Mouse (Mus musculus): ENCODE measurements around the gene Rhox4g. TPM values are rescaled to one million over a fixed set of nuclear protein-coding genes. Genes with fewer than 3 reads are reported as not detected.
"Not testable (repeated sequence)": the region's sequence is repeated elsewhere in the genome, so short reads cannot be mapped to it uniquely, and the experiment has no call there.

The Rhox4g gene
- not detected in 2 replicates for polyA plus RNA-seq (2011; ENCODE audit: insufficient read depth, insufficient read length, low read depth, missing spikeins)

DNA sequence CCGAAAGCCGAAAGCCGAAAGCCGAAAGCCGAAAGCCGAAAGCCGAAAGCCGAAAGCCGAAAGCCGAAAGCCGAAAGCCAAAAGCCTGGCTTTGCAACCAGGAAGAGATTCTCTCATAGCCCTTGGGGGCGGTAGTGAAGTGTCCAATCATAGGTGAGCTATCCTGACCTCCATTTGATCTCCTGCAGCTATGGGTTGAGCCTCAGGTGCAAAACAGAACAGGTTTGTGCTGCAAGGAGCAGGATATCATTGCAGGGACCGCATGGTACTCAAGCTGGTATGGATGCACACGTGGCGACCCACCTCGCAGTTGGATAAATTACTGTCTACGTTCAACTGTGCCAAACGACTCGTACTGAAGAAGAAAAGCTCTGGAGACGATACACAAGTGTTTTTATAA, at the start of gene Rhox4g:
Gene Rhox4g (minus strand): TSS at position 101 of the 400 bp plus-strand sequence.
- not testable (repeated sequence) for H3K27me3 ChIP-seq (ENCODE audit: control insufficient read depth, insufficient read depth, low read length, poor library complexity, severe bottlenecking); H3K36me3 ChIP-seq (ENCODE audit: control insufficient read depth, insufficient read depth, low read length, poor library complexity, severe bottlenecking); H3K4me1 ChIP-seq (ENCODE audit: control insufficient read depth, insufficient read depth, low read length); H3K9me3 ChIP-seq (replicated peaks; ENCODE audit: control insufficient read depth, insufficient read depth, low read length, poor library complexity, severe bottlenecking); H3K9ac ChIP-seq (ENCODE audit: low read depth, poor library complexity, severe bottlenecking); H3K4me3 ChIP-seq (ENCODE audit: low read depth, low read length); H3K27ac ChIP-seq (ENCODE audit: insufficient read depth, low read length)

DNA sequence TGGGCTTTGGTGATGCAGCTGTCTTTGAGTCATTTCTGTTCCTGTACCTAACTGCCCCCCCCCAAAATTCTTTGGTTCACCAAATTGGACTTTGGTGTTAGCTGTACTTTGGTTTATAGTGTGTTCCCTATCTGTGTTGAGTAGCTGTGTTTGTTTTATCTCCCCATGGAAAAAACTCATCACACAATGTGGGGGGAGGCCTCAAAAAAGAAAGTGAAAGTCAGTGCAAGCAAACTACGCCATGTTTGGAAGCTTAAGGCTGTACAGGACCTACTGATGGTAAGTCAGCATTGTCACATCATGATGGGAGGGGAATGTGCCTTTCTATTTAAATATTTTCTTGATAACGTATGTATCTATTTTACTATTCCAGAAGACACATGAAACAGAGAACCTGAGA, 41.1 kb upstream of the Rhox4g start:
- Histone ChIP-seq H3K36me3 (ENCODE audit: control insufficient read depth, insufficient read depth, low read length, poor library complexity, severe bottlenecking) (no peaks in the 10 kb centered on the region), H3K4me1 (ENCODE audit: control insufficient read depth, insufficient read depth, low read length) (no peaks in the 10 kb centered on the region), H3K9ac (ENCODE audit: low read depth, poor library complexity, severe bottlenecking) (no peak overlapping the region), H3K9me3 (replicated peaks; ENCODE audit: control insufficient read depth, insufficient read depth, low read length, poor library complexity, severe bottlenecking) (no peaks in the 10 kb centered on the region), H3K27me3 (ENCODE audit: control insufficient read depth, insufficient read depth, low read length, poor library complexity, severe bottlenecking) (no peaks in the 10 kb centered on the region), H3K4me3 (ENCODE audit: low read depth, low read length) (no peak overlapping the region), H3K27ac (ENCODE audit: insufficient read depth, low read length) (no peak overlapping the region)
- TF ChIP-seq CTCF (IDR thresholded peaks at IDR 0.05; ENCODE audit: low read depth, low read length) (no peak), EP300 (IDR thresholded peaks at IDR 0.05; ENCODE audit: insufficient read depth, low read depth, low read length) (no peak), POLR2A (IDR thresholded peaks at IDR 0.05; ENCODE audit: insufficient read depth, low read length) (no peak)

DNA sequence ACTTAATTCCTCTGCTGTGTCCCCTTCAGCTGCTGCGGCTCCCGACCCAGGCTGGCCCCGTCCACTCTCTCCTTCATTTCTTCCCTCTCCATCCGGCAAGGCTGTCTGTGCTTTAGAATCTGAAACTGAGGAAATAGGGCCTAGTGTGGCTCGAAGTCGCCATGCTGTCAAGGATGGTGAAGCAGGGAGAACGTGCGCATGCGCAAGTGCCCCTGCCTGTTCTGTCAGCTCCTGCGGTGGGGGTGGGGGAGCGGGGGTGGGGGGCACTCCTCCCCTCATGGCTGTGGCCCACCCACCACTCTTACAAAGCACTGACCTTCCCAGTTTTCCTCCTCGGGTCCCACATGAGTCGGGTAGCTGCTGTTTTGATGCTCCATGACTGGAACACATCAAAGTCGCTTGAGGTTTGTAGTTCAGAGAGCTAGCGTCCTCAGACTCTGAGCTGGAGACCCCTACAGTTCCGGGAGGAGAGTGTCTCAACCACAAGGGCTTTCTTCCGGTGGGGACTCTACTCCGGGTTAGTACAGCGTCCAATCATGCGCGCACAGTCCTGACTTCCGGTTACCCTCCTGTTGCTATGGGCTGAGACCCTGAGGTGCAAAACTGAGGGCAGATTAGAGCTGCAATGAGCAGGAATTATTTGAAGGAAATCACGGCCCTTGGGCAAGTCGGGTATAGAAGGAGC, 32.0 kb upstream of the Rhox4g start:
- TF ChIP-seq POLR2A (IDR thresholded peaks at IDR 0.05; ENCODE audit: insufficient read depth, low read length) (no peak), CTCF (IDR thresholded peaks at IDR 0.05; ENCODE audit: low read depth, low read length) (no peak), EP300 (IDR thresholded peaks at IDR 0.05; ENCODE audit: insufficient read depth, low read depth, low read length) (no peak)
- H3K36me3 ChIP-seq (ENCODE audit: control insufficient read depth, insufficient read depth, low read length, poor library complexity, severe bottlenecking), result no peaks in the 10 kb centered on the region
- H3K4me1 ChIP-seq (ENCODE audit: control insufficient read depth, insufficient read depth, low read length), result no peaks in the 10 kb centered on the region
- no peak overlapping the region for H3K9ac ChIP-seq (ENCODE audit: low read depth, poor library complexity, severe bottlenecking)
- peak overlapping the region; percentile 30; the same call in 1 of the 2 replicates for H3K4me3 ChIP-seq (ENCODE audit: low read depth, low read length)
- no peak overlapping the region for H3K27ac ChIP-seq (ENCODE audit: insufficient read depth, low read length)
- no peaks in the 10 kb centered on the region for H3K9me3 ChIP-seq (replicated peaks; ENCODE audit: control insufficient read depth, insufficient read depth, low read length, poor library complexity, severe bottlenecking)
- no peaks in the 10 kb centered on the region for H3K27me3 ChIP-seq (ENCODE audit: control insufficient read depth, insufficient read depth, low read length, poor library complexity, severe bottlenecking)

DNA sequence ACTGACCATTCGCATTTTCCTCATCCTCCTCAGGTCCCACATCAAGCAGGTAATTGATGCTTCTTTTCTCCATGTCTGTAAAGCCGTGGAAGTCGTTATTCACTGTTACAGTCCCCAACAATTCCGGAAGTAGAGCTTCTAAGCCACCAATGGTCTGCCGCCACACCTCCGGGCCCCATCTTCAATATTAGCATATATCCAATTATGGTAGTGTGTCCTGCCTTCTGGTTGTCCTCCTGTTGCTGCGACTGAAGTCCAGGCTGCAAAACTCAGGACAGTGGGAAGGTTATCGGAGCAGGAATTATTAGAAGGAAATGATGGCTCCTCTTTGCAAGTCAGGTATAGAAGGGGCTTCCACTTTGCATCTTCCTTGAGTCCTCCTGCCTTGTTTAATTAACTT, 22.1 kb upstream of the Rhox4g start, which contains the start of gene Rhox2h:
Gene Rhox2h (minus strand): TSS at position 101 of the 400 bp plus-strand sequence.
- H3K36me3 ChIP-seq (ENCODE audit: control insufficient read depth, insufficient read depth, low read length, poor library complexity, severe bottlenecking); H3K9ac ChIP-seq (ENCODE audit: low read depth, poor library complexity, severe bottlenecking); H3K27ac ChIP-seq (ENCODE audit: insufficient read depth, low read length); H3K27me3 ChIP-seq (ENCODE audit: control insufficient read depth, insufficient read depth, low read length, poor library complexity, severe bottlenecking); H3K4me1 ChIP-seq (ENCODE audit: control insufficient read depth, insufficient read depth, low read length); H3K9me3 ChIP-seq (replicated peaks; ENCODE audit: control insufficient read depth, insufficient read depth, low read length, poor library complexity, severe bottlenecking); H3K4me3 ChIP-seq (ENCODE audit: low read depth, low read length): not testable (repeated sequence)

DNA sequence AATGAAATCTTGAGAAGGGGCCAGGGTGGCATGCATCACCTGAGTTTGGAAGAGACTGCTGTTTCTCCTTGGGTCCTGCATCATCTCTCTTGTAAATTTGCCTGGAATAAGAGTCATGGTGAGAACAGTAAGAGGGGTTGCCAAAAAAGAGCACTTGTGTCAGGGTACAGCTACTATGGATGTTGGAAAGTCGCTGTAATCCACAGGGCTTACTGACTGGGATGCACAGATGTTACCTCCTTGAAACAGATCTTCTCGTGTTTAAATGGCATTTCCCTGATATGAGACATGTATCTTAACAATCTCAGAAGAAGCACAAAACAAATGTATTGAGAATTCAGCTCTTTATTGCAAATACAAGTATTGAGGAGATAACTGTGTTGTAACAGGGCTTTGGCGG, 17.5 kb upstream of the Rhox4g start, which contains the start of gene Rhox3h:
Gene Rhox3h (minus strand): TSS at position 101 of the 400 bp plus-strand sequence.
- not testable (repeated sequence) for H3K27ac ChIP-seq (ENCODE audit: insufficient read depth, low read length); H3K9ac ChIP-seq (ENCODE audit: low read depth, poor library complexity, severe bottlenecking); H3K4me3 ChIP-seq (ENCODE audit: low read depth, low read length); H3K9me3 ChIP-seq (replicated peaks; ENCODE audit: control insufficient read depth, insufficient read depth, low read length, poor library complexity, severe bottlenecking); H3K27me3 ChIP-seq (ENCODE audit: control insufficient read depth, insufficient read depth, low read length, poor library complexity, severe bottlenecking); H3K36me3 ChIP-seq (ENCODE audit: control insufficient read depth, insufficient read depth, low read length, poor library complexity, severe bottlenecking); H3K4me1 ChIP-seq (ENCODE audit: control insufficient read depth, insufficient read depth, low read length)

DNA sequence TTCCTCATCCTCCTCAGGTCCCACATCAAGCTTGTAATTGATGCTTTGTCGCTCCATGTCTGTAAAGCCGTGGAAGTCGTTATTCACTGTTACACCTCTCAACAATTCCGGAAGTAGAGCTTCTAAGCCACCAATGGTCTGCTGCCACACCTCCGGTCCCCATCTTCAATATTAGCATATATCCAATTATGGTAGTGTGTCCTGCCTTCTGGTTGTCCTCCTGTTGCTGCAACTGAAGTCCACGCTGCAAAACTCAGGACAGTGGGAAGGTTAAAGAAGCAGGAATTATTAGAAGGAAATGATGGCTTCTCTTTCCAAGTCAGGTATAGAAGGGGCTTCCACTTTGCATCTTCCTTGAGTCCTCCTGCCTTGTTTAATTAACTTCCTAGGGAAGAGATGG, 7.8 kb downstream of the Rhox4g start, which contains the start of gene Rhox2g:
Gene Rhox2g (minus strand): TSS at position 101 of the 400 bp plus-strand sequence.
- H3K27me3 ChIP-seq (ENCODE audit: control insufficient read depth, insufficient read depth, low read length, poor library complexity, severe bottlenecking); H3K9ac ChIP-seq (ENCODE audit: low read depth, poor library complexity, severe bottlenecking); H3K9me3 ChIP-seq (replicated peaks; ENCODE audit: control insufficient read depth, insufficient read depth, low read length, poor library complexity, severe bottlenecking); H3K36me3 ChIP-seq (ENCODE audit: control insufficient read depth, insufficient read depth, low read length, poor library complexity, severe bottlenecking); H3K4me3 ChIP-seq (ENCODE audit: low read depth, low read length); H3K27ac ChIP-seq (ENCODE audit: insufficient read depth, low read length); H3K4me1 ChIP-seq (ENCODE audit: control insufficient read depth, insufficient read depth, low read length): not testable (repeated sequence)

DNA sequence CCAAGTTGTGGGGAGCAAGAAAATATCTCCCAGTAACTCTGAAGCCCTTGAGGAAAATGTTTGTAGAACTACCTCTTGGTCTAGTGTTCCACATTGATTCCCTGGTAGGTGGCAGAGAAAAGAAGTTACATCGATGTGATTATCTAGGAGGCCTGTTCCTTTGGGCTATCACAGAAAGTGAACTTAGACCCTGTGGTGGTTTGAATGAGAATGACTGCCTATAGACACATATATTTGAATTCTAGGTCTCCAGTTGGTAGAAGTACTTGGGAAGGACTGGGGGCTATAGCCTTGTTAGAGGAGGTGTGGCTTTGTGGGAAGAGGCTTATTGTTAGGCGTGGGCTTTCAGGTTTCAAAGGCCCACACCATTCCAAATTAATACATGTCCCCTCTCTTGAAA, 22.6 kb downstream of the Rhox4g start, which contains the start of gene Rhox3g:
Gene Rhox3g (minus strand): TSS at position 101 of the 400 bp plus-strand sequence.
- H3K4me1 ChIP-seq (ENCODE audit: control insufficient read depth, insufficient read depth, low read length); H3K9me3 ChIP-seq (replicated peaks; ENCODE audit: control insufficient read depth, insufficient read depth, low read length, poor library complexity, severe bottlenecking); H3K9ac ChIP-seq (ENCODE audit: low read depth, poor library complexity, severe bottlenecking); H3K27ac ChIP-seq (ENCODE audit: insufficient read depth, low read length); H3K36me3 ChIP-seq (ENCODE audit: control insufficient read depth, insufficient read depth, low read length, poor library complexity, severe bottlenecking); H3K27me3 ChIP-seq (ENCODE audit: control insufficient read depth, insufficient read depth, low read length, poor library complexity, severe bottlenecking); H3K4me3 ChIP-seq (ENCODE audit: low read depth, low read length): not testable (repeated sequence)

DNA sequence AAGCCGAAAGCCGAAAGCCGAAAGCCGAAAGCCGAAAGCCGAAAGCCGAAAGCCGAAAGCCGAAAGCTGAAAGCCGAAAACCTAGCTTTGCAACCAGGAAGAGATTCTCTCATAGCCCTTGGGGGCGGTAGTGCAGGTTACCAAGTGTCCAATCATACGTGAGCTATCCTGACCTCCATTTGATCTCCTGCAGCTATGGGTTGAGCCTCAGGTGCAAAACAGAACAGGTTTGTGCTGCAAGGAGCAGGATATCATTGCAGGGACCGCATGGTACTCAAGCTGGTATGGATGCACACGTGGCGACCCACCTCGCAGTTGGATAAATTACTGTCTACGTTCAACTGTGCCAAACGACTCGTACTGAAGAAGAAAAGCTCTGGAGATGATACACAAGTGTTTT, 43.5 kb downstream of the Rhox4g start, which contains the start of gene Rhox4f:
Gene Rhox4f (minus strand): TSS at position 101 of the 400 bp plus-strand sequence.
- not testable (repeated sequence) for H3K9me3 ChIP-seq (replicated peaks; ENCODE audit: control insufficient read depth, insufficient read depth, low read length, poor library complexity, severe bottlenecking); H3K4me1 ChIP-seq (ENCODE audit: control insufficient read depth, insufficient read depth, low read length); H3K27ac ChIP-seq (ENCODE audit: insufficient read depth, low read length); H3K4me3 ChIP-seq (ENCODE audit: low read depth, low read length); H3K27me3 ChIP-seq (ENCODE audit: control insufficient read depth, insufficient read depth, low read length, poor library complexity, severe bottlenecking); H3K36me3 ChIP-seq (ENCODE audit: control insufficient read depth, insufficient read depth, low read length, poor library complexity, severe bottlenecking); H3K9ac ChIP-seq (ENCODE audit: low read depth, poor library complexity, severe bottlenecking)
